Mouse (Mus musculus) lung, postnatal 0 days (tissue): ENCODE measurements at regions not wholly inside any gene's neighbourhood (a gene's known extent, or its start where the extent isn't known, plus 50 kb on each side); places are given as distances from the start of the nearest gene placed in this dataset.
A peak's percentile ranks its signal among the peaks of the same experiment; 100 is the strongest.

Experiments
- ATAC-seq: fragments of 200-750 bp; cut with Nextera tagmentation; 2 replicates; pipeline ENCODE4 v1.8.0; 2017; ENCODE audit warnings: moderate library complexity
- DNase-seq: peaks from one replicate; pipeline ENCODE4 v3.0.0-alpha.2; 2016; ENCODE audit warnings: low spot score
- H3K27ac ChIP-seq: fragments of 300-500 bp; sonication (generic); 2 replicates; pipeline ENCODE4 v1.5.1; 2014; ENCODE audit warnings: antibody characterized with exemption, mild to moderate bottlenecking, low read length, mixed read lengths
- H3K27me3 ChIP-seq: fragments of 300-500 bp; sonication (generic); replicated peaks from 2 replicates; pipeline ENCODE4 v1.6.1; 2014; ENCODE audit warnings: low read length, mixed read lengths; ENCODE audit not compliant: insufficient read depth
- H3K36me3 ChIP-seq: fragments of 300-500 bp; sonication (generic); 2 replicates; pipeline ENCODE4 v1.6.1; 2014; ENCODE audit warnings: low read length, mixed read lengths; ENCODE audit not compliant: insufficient read depth
- H3K4me1 ChIP-seq: fragments of 300-500 bp; sonication (generic); 2 replicates; pipeline ENCODE4 v1.6.1; 2014; ENCODE audit warnings: antibody characterized with exemption, low read depth, low read length, mixed read lengths; ENCODE audit not compliant: insufficient read depth
- H3K4me2 ChIP-seq: fragments of 300-500 bp; sonication (generic); replicated peaks from 2 replicates; pipeline ENCODE4 v1.6.1; 2014; ENCODE audit warnings: low read depth, mild to moderate bottlenecking, low read length, moderate library complexity, mixed read lengths
- H3K4me3 ChIP-seq: fragments of 300-500 bp; sonication (generic); 2 replicates; pipeline ENCODE4 v1.5.1; 2014; ENCODE audit warnings: low read depth, low read length
- H3K9ac ChIP-seq: fragments of 300-500 bp; sonication (generic); replicated peaks from 2 replicates; pipeline ENCODE4 v1.6.1; 2014; ENCODE audit warnings: low read depth, mild to moderate bottlenecking
- H3K9me3 ChIP-seq: fragments of 300-500 bp; sonication (generic); 2 replicates; pipeline ENCODE4 v1.6.1; 2016; ENCODE audit warnings: low read length, mixed read lengths
- CTCF ChIP-seq: IDR thresholded peaks from 2 replicates; pipeline ENCODE4 v1.5.1; 2016; ENCODE audit warnings: antibody characterized with exemption, mild to moderate bottlenecking
- EP300 ChIP-seq: IDR thresholded peaks from 2 replicates; pipeline ENCODE4 v1.6.1; 2016; ENCODE audit warnings: antibody characterized with exemption, mild to moderate bottlenecking, control low read depth
- WGBS: fragments of 180-500 bp; shearing (Covaris S2); extraction: QIAGEN DNeasy Blood & Tissue Kit; methylation state at CpG from one replicate; pipeline ENCODE4 v1.1.7; 2014; 5-methylcytosine and 5-hydroxymethylcytosine counted together

- Histone ChIP-seq H3K4me3 (no peak overlapping the region), H3K9me3 (no peaks in the 10 kb centered on the region), H3K27ac (no peak overlapping the region), H3K4me1 (no peaks in the 10 kb centered on the region), H3K36me3 (no peaks in the 10 kb centered on the region), H3K9ac (no peak overlapping the region), H3K27me3 (no peaks in the 10 kb centered on the region), H3K4me2 (no peak overlapping the region)
- ATAC-seq (no peak), DNase-seq (no peak)
- TF ChIP-seq CTCF (no peak), EP300 (no peak)
- 33% methylated on average over 1 of the region's 1 CpGs for whole genome bisulfite sequencing
These were observed 764.5 kb downstream of the Vgll3 start for GRCm38 (mm10) chr16:66579551-66579950.

- ATAC-seq (no peak), DNase-seq (peak; percentile 14)
- Histone ChIP-seq H3K9ac (no peak overlapping the region), H3K4me2 (no peak overlapping the region), H3K9me3 (no peaks in the 10 kb centered on the region), H3K27ac (no peak overlapping the region), H3K4me1 (no peaks in the 10 kb centered on the region), H3K36me3 (no peaks in the 10 kb centered on the region), H3K27me3 (no peaks in the 10 kb centered on the region), H3K4me3 (no peak overlapping the region)
- TF ChIP-seq CTCF = no peak
- no peak for TF ChIP-seq EP300
- 7% methylated on average over 12 of the region's 12 CpGs for WGBS
These were observed 770.7 kb downstream of the Vgll3 start for GRCm38 (mm10) chr16:66585698-66586284.

- ATAC-seq (no peak), DNase-seq (no peak)
- Histone ChIP-seq H3K4me2 (no peak overlapping the region), H3K9me3 (no peaks in the 10 kb centered on the region), H3K9ac (no peak overlapping the region), H3K36me3 (no peaks in the 10 kb centered on the region), H3K27me3 (no peaks in the 10 kb centered on the region), H3K4me1 (no peaks in the 10 kb centered on the region), H3K4me3 (no peak overlapping the region), H3K27ac (no peak overlapping the region)
- 65% methylated on average over 2 of the region's 2 CpGs for WGBS
- TF ChIP-seq EP300 (no peak), CTCF (no peak)
These were observed 787.2 kb downstream of the Vgll3 start for GRCm38 (mm10) chr16:66602211-66602610.

GRCm38 (mm10) chr16:66602686-66603085 lies 787.6 kb downstream of the Vgll3 start:
- Histone ChIP-seq H3K9ac (no peak overlapping the region), H3K27ac (no peak overlapping the region), H3K27me3 (no peaks in the 10 kb centered on the region), H3K4me2 (no peak overlapping the region), H3K4me3 (no peak overlapping the region), H3K4me1 (no peaks in the 10 kb centered on the region), H3K36me3 (no peaks in the 10 kb centered on the region), H3K9me3 (no peaks in the 10 kb centered on the region)
- 69% methylated on average over 3 of the region's 3 CpGs for whole genome bisulfite sequencing
- DNase-seq (no peak), ATAC-seq (no peak)
- no peak for TF ChIP-seq EP300
- no peak for TF ChIP-seq CTCF

GRCm38 (mm10) chr16:66603825-66604224 lies 788.8 kb downstream of the Vgll3 start:
- ATAC-seq (no peak), DNase-seq (no peak)
- Histone ChIP-seq H3K9me3 (no peaks in the 10 kb centered on the region), H3K4me3 (no peak overlapping the region), H3K4me1 (no peaks in the 10 kb centered on the region), H3K4me2 (no peak overlapping the region), H3K27ac (no peak overlapping the region), H3K27me3 (no peaks in the 10 kb centered on the region), H3K36me3 (no peaks in the 10 kb centered on the region), H3K9ac (no peak overlapping the region)
- TF ChIP-seq CTCF (no peak), EP300 (no peak)
- WGBS = 75% methylated on average over 6 of the region's 6 CpGs
